Mouse (Mus musculus): ENCODE measurements around the gene Prr5. TPM values are rescaled to one million over a fixed set of nuclear protein-coding genes. Genes with fewer than 3 reads are reported as not detected.

Gene Prr5
- polyA plus RNA-seq, 1 experiment, result 54.6 TPM

DNA sequence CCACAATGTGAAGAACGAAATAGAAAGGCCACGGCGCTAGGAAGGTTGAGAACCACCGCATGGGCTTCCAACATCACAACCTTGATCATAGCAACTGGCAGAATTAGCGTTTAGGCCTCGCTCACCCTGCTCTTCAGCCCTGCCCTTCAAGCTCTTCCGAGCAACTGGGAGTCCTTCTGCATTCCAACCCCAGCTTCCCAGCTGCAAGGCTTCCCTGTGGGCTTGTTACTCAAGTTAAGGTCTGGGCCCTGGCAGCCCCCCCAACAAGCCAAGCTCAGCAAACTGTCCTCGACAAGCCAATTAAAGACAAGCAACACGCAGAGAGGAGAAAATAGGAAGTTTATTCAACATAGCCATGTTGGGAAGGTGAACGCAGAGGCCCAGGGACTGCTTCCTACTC lies 14.4 kb upstream of the Prr5 start:
- 77% methylated on average over 10 of the region's 10 CpGs for WGBS

DNA sequence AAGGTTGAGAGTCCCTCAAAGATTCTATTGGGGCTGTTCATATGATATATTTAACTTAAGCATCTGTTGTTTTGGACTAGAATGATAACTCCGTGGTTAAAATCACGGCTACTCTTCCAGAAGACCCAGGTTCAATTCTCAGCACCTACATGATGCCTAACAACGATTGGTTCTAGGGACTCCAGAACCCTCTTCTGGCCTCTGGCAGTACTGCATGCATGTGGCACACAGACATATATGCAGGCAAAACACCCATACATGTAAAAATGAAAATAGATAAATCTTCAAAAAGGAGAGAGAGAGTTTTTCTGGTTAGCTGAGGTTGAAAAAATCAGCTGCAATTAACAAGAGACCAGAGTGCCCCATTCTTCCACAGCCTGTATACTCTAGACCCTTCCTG lies 12.7 kb upstream of the Prr5 start:
- Histone ChIP-seq H3K4me1 (ENCODE audit: control insufficient read depth, insufficient read depth, insufficient read length) (no peaks in the 10 kb centered on the region; the same call in 1 of the 2 replicates), H3K36me3 (ENCODE audit: control insufficient read depth, insufficient read depth, low read length) (no peaks in the 10 kb centered on the region), H3K27ac (ENCODE audit: insufficient read depth, low read length) (no peak overlapping the region), H3K27me3 (ENCODE audit: control insufficient read depth, insufficient read depth, low read length) (no peaks in the 10 kb centered on the region), H3K4me3 (ENCODE audit: extremely low read depth, insufficient read depth, insufficient read length) (no peak overlapping the region)
- DNase-seq (ENCODE audit: low read depth in 1 of 2, low spot score in 2 of 2), result no peak
- TF ChIP-seq POLR2A (IDR thresholded peaks at IDR 0.05; ENCODE audit: low read depth, low read length) (no peak), CTCF (IDR thresholded peaks at IDR 0.05; ENCODE audit: extremely low read depth, insufficient read depth, insufficient read length, insufficient replicate concordance) (no peak)
- 90% methylated on average over 3 of the region's 3 CpGs for WGBS

More for the DNA sequence above, 14.4 kb upstream of the Prr5 start:
- Histone ChIP-seq H3K27ac (ENCODE audit: insufficient read depth, low read length) (no peak overlapping the region), H3K4me1 (ENCODE audit: control insufficient read depth, insufficient read depth, insufficient read length) (no peaks in the 10 kb centered on the region; the same call in 1 of the 2 replicates), H3K36me3 (ENCODE audit: control insufficient read depth, insufficient read depth, low read length) (no peaks in the 10 kb centered on the region), H3K27me3 (ENCODE audit: control insufficient read depth, insufficient read depth, low read length) (no peaks in the 10 kb centered on the region), H3K4me3 (ENCODE audit: extremely low read depth, insufficient read depth, insufficient read length) (no peak overlapping the region)
- TF ChIP-seq CTCF (IDR thresholded peaks at IDR 0.05; ENCODE audit: extremely low read depth, insufficient read depth, insufficient read length, insufficient replicate concordance), result no peak
- TF ChIP-seq POLR2A (IDR thresholded peaks at IDR 0.05; ENCODE audit: low read depth, low read length), result no peak
- no peak for DNase-seq (ENCODE audit: low read depth in 1 of 2, low spot score in 2 of 2)

DNA sequence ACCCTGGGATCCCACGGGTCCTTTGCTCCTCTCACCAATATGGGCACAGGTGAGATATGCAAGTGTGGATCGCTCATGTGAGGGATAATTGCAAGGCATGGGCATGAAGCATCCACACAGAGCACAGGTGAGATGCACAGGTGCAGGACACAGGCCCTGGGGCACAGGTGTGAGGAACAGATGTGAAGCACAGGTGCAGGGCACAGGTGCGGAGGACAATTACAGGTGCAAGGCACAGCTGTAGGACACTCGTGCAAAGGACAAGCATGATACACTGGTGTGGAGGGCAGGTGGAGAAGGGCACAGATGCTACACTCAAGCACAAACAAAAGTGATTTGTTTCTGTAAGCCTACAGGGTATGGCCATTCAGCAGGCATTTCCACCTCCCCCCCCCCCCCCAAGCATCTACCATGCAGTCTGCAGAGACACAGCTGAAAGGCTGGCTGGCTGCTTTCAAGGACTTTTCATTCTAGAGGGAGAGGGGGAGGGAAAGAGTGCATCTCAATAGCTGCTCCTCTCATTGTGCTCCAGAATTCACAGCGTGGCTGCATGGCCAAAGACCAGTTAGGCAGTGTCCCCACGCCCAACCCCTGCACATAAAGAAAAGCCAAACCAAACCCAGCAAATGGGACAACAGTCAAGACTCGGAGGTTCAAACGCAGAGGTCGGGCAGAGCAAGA lies 11.9 kb upstream of the Prr5 start:
- H3K27me3 ChIP-seq (ENCODE audit: control insufficient read depth, insufficient read depth, low read length), result no peaks in the 10 kb centered on the region
- no peak overlapping the region for H3K4me3 ChIP-seq (ENCODE audit: extremely low read depth, insufficient read depth, insufficient read length)
- no peak for DNase-seq (ENCODE audit: low read depth in 1 of 2, low spot score in 2 of 2)
- no peaks in the 10 kb centered on the region for H3K36me3 ChIP-seq (ENCODE audit: control insufficient read depth, insufficient read depth, low read length)
- TF ChIP-seq POLR2A (IDR thresholded peaks at IDR 0.05; ENCODE audit: low read depth, low read length) (no peak), CTCF (IDR thresholded peaks at IDR 0.05; ENCODE audit: extremely low read depth, insufficient read depth, insufficient read length, insufficient replicate concordance) (no peak)
- WGBS, result 78% methylated on average over 9 of the region's 9 CpGs
- H3K4me1 ChIP-seq (ENCODE audit: control insufficient read depth, insufficient read depth, insufficient read length), result no peaks in the 10 kb centered on the region; the same call in 1 of the 2 replicates
- no peak overlapping the region for H3K27ac ChIP-seq (ENCODE audit: insufficient read depth, low read length)

DNA sequence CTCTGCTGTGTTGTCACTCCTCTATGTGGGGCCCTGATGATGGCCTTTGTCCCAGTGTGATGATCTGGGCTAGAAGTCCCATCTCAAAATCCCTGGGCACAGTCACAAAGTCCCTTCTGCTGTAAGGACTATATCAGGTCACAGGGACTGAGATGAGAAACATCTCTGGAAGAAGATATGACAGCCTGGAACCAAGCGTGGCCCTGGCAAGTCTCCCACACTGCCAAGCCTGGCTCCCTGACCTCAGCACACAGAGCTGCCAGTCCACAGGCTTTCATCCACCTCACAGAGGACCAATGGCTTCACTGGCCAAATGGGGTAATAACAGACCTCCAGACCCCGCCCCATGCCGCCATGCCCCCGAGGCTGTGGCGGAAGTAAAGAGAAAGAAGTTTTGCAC lies 10.8 kb upstream of the Prr5 start:
- H3K27me3 ChIP-seq (ENCODE audit: control insufficient read depth, insufficient read depth, low read length), result no peaks in the 10 kb centered on the region
- H3K4me3 ChIP-seq (ENCODE audit: extremely low read depth, insufficient read depth, insufficient read length), result no peak overlapping the region
- no peaks in the 10 kb centered on the region for H3K36me3 ChIP-seq (ENCODE audit: control insufficient read depth, insufficient read depth, low read length)
- no peak overlapping the region for H3K27ac ChIP-seq (ENCODE audit: insufficient read depth, low read length)
- peaks cover 4% of the 10 kb centered on the region for H3K4me1 ChIP-seq (ENCODE audit: control insufficient read depth, insufficient read depth, insufficient read length)
- no peak for TF ChIP-seq POLR2A (IDR thresholded peaks at IDR 0.05; ENCODE audit: low read depth, low read length)
- TF ChIP-seq CTCF (IDR thresholded peaks at IDR 0.05; ENCODE audit: extremely low read depth, insufficient read depth, insufficient read length, insufficient replicate concordance), result no peak
- WGBS, result 80% methylated on average over 5 of the region's 5 CpGs
- no peak for DNase-seq (ENCODE audit: low read depth in 1 of 2, low spot score in 2 of 2)

DNA sequence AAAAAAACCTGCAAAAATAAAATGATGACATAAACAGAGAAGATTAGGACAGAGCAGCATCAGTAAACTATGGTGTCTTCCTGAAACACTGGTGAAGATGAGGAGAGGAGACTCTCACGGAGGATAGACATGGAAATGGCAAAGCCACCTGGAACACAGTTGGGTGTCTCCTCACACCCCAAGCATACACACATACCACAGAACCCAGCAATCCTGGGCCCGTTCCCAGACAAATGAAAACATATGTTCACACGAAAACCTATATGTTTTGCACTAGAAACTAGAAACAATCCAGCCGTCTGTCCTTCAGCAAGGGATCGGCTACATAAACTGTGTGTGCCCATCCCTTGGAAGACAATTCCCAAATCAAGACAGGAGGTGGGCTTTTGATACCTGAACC lies 9.6 kb upstream of the Prr5 start:
- Histone ChIP-seq H3K4me3 (ENCODE audit: extremely low read depth, insufficient read depth, insufficient read length) (no peak overlapping the region), H3K4me1 (ENCODE audit: control insufficient read depth, insufficient read depth, insufficient read length) (peaks cover 4% of the 10 kb centered on the region; the same call in 1 of the 2 replicates), H3K27ac (ENCODE audit: insufficient read depth, low read length) (no peak overlapping the region), H3K27me3 (ENCODE audit: control insufficient read depth, insufficient read depth, low read length) (no peaks in the 10 kb centered on the region), H3K36me3 (ENCODE audit: control insufficient read depth, insufficient read depth, low read length) (no peaks in the 10 kb centered on the region)
- 92% methylated on average over 5 of the region's 5 CpGs for WGBS
- TF ChIP-seq POLR2A (IDR thresholded peaks at IDR 0.05; ENCODE audit: low read depth, low read length), result no peak
- no peak for TF ChIP-seq CTCF (IDR thresholded peaks at IDR 0.05; ENCODE audit: extremely low read depth, insufficient read depth, insufficient read length, insufficient replicate concordance)
- no peak for DNase-seq (ENCODE audit: low read depth in 1 of 2, low spot score in 2 of 2)

DNA sequence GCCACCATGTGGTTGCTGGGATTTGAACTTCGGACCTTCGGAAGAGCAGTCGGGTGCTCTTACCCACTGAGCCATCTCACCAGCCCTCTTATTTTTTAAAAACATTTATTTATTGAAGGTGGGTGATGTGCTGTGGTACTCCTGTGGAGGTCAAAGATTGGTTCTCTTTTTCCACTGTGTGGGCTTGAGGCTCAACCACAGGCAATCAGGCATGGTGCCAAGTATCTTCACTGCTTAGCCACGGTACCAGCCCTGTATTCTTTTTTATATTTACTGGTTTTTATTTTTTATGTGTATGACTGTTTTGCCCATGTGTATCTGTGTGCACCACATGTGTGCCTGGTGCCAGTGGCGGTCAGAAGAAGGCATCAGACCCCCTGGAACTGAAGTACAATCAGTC lies 8.1 kb upstream of the Prr5 start:
- H3K4me3 ChIP-seq (ENCODE audit: extremely low read depth, insufficient read depth, insufficient read length), result no peak overlapping the region
- peaks cover 4% of the 10 kb centered on the region; the same call in 1 of the 2 replicates for H3K4me1 ChIP-seq (ENCODE audit: control insufficient read depth, insufficient read depth, insufficient read length)
- TF ChIP-seq POLR2A (IDR thresholded peaks at IDR 0.05; ENCODE audit: low read depth, low read length) (no peak), CTCF (IDR thresholded peaks at IDR 0.05; ENCODE audit: extremely low read depth, insufficient read depth, insufficient read length, insufficient replicate concordance) (no peak)
- 64% methylated on average over 5 of the region's 5 CpGs for WGBS
- H3K27me3 ChIP-seq (ENCODE audit: control insufficient read depth, insufficient read depth, low read length), result no peaks in the 10 kb centered on the region
- DNase-seq (ENCODE audit: low read depth in 1 of 2, low spot score in 2 of 2), result no peak
- H3K36me3 ChIP-seq (ENCODE audit: control insufficient read depth, insufficient read depth, low read length), result no peaks in the 10 kb centered on the region
- H3K27ac ChIP-seq (ENCODE audit: insufficient read depth, low read length), result no peak overlapping the region
